Mouse (Mus musculus) megakaryocyte, embryonic 14.5 days (primary cell): ENCODE data around the gene Tmem52b.

ENCODE experiments used
- FLI1 ChIP-seq: IDR thresholded peaks from 2 replicates; pipeline ENCODE4 v1.6.1; 2012; ENCODE audit warnings: low read length, inconsistent platforms, mixed read lengths
- GATA1 ChIP-seq: IDR thresholded peaks from 3 replicates; pipeline ENCODE4 v1.6.1; 2012; ENCODE audit warnings: mixed read lengths, low read length, inconsistent platforms, borderline replicate concordance

DNA sequence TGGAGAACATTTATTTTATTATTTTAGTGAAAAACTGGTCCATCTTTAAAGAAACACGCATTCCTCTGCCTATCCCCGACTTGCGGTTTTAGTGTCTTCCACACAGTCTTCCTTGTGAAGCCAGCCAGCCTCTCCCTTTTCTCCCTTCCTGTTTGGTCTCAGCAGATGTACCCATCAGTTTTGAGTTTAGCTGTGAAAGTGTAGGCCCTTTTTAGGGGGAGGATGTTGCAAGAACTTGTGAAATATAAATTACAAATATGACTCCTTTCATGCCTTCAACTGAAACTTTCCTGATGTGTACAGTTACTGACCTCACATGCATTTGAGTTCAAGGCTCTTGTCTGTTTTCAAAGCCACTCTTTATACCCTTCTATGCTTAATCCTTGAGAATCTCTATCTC is 2.7 kb downstream of the Tmem52b start:
- TF ChIP-seq GATA1 = no peak
- no peak for TF ChIP-seq FLI1
